Mouse (Mus musculus) kidney, adult 18-20 months (tissue): ENCODE data around the gene Ddb2.

Experiments
- DNase-seq: peaks from one replicate; pipeline ENCODE4 v3.0.0; 2021

Gene Ddb2

DNA sequence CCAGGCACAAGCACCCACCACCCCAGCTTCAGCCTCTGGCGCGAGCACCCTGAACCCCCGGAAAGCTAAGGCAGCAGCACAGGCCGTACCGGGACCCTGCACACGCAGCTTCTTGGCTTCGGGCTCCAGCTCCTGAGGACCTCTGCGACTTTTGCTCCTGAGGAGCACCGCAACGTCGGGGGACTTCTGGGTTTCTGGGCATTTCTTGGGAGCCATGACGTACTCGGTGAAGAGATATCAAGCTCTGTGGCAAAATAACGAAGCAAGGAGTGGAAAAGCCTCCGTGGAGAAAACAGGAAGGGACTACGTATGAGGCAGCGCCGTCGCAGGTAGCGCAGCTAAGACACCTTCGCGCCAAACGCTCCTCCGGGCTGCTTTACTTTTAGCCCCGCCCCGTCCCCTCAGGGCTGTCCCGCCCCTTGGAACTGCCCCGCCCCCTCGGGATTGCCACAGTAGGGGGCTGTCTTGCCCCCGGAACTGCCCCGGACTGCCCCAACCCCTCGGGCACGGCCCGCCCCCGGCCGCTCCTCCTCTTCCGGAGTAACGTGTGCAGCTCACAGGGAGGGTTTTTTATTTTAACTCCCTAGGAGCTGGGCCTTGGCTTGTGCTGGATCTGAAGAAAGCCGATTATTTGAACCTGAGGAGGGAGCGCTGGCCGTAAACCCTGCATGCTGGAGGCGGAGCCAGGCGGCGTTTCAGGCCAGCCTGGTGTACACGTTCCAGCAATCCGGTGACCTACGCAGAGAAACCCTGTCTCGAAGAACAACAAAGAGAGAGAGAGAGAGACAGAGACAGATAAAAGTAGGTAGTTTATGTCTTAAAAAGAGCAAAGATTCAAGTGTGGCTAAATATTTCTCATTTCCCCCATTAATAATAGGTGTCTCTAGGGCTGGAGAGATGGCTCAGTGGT lies at the start of gene Ddb2:
TSS of gene Ddb2 (minus strand) at position 382 of the 910 bp plus-strand sequence.
- DNase-seq: peak; percentile 86

DNA sequence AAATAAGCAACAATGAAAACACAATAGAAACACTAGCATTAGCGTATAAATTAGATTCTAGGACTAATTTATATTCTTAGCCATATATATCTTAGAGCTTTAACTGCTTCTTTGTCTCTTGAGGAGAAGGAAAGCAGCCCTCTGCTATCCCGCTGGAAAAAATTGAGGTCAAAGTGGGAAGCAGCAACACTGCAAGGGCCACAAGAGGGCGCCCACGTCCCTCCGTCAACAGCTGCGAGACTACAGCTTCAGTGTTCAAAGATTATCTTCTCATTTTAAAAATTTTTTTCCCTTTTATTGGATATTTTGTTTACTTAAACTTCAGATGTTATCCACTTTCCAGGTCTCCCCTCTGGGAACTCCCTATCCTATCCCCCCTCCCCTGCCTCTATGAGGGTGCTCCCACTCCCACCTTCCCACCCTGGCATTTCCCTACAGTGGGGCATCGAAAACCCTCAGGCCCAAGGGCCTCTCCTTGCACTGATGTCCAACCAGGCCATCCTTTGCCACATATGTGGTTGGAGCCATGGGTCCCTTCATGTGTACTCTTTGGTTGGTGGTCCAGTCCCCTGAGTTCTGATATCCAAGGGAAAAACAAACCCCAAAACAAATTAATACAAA lies 49.2 kb upstream of the Ddb2 start:
- DNase-seq: peak; percentile 80

DNA sequence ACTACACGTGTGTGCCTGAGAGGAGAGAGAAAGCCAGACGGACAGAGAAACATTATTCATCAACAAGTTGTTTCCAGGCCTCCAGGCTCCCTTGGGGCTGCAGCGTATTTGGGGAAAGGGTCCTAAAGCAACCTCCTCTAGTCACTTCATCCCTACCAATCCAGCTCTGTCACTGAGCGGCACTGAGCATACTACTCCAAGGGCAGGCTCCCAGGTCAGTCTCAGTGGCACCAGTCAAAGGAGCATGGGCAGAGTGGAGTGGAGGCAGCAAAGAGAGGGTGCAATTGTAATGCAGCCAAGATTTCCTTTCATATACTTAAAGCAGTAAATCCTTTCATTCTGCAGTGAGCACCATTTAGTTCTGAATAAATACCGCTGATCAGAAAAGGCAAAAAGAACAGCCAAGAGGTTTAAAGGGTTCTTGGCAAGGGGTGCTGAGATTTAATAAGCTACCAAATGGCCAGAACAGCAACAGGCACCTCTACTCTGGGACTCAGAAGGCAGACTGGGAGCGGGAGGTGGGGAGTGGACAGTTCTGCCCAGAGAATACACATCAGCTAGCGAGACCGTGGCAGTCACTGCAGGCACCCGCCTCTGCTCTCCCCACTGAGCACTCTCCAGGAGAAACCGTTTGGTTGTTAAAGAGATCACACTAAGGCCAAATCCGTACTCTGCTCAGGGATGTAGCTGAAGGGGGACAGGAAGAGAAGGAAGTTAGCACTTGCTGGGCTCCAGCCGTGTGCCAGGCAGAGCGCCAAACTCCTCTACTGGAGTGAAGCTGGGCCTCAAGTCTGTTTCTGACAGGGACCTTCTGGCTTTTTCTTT lies 47.8 kb upstream of the Ddb2 start:
- DNase-seq: no peak

DNA sequence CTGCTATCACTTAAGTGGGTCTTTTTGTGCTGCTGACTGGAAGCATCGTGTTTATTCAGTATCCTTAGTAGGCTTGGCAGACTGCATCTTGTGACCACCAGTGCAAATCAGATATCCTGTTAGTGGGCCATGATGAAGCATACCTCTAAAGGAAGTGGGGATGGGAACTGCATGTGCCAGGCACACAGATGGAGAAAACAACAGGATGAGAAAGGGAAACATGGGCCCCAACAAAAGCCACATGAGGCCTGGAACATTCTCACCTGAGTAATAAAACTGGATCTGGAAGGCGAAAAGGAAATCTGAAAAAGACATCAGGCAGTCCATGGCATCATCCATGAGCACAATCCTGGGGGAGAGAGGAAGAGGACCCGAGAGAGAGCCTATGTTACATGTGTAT lies 47.2 kb upstream of the Ddb2 start:
- DNase-seq: no peak

DNA sequence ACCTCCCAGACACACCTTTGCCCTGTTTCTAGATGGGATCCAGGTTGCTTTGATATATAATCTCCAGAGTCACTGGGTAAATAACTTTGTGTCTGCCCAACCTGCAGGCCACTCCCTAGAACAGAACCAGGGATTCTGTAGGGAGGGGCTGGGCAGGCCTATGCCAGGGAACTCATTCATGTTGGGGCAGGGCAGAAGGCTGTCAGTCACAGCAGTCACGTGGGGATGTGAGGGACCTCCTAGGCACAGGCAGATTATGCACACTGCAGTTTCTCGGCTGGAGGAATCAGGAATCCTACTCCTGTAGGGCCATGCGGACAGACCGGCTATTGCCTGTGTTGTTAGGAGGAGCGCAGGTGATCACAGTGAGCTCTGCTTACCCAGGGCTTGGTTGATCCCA lies 44.6 kb upstream of the Ddb2 start:
- peak; percentile 10 for DNase-seq

DNA sequence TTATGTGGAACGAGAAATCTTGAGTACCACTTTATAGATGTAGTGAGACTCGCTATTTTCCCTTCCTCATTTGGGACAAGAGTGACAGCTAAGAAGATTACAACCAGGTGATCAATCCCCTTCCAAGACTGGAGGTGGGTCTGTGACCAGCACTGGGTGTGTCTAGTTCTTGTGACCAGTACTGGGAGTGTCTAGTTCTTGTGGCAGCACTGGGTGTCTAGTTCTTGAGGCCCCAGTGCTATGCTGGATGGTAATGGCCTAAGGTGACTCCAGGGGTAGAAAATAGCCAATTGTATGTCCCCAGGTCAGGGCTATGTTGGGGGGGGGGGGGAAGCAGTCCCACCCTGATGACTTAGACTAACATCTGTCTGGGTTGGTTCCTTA lies 42.6 kb upstream of the Ddb2 start:
- DNase-seq: no peak

DNA sequence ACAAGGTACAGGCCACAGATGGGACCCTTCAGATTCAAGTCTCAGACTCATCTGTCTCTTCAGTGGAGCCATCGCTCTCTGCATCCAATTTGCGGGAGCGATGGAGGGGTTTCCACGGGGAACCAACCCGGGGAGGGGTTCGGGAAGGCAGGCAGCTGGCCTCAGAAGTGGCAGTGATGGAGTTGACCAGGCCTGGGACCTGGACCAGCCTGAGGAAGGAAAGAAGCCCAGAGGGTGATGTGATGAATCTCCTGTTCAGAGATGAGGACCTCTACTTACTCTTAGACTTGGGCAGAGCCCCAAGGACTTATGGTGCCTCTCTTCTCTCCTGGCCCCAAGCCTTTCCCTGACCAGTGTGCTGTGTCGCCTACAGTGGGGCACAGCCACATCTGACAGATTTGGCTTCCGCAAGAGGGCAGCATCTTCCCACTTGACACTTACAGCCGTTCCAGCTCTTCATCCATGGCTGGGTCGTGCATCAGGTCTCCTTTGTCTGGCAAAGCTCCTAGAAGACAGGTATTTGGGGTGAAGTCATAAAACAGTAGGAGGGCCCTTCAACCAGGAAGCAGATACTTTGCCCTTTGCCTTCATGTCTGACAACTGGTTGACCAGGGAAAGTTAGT lies 42.1 kb upstream of the Ddb2 start:
- peak; percentile 59 for DNase-seq

DNA sequence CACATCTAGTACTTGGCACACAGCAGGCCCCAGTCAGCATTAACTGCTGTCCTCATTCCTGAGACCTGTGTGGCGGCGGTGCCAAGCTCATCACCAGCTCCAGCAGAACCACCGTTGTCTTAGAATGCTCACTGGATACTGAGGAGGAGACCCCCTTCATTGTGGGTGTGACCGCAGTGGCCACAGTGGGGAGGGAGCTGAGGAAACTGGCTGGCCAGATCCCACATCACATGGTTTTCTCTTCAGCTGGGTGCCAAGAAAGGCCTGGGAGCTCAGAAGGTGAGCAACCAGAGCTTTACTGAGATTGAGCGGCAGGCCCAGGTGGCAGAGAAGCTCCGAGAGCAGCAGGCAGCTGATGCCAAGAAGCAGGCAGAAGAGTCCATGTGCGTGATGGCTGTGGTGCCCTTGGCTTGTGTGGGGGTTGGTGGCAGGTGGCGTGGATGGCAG lies 32.9 kb upstream of the Ddb2 start:
- DNase-seq: no peak

DNA sequence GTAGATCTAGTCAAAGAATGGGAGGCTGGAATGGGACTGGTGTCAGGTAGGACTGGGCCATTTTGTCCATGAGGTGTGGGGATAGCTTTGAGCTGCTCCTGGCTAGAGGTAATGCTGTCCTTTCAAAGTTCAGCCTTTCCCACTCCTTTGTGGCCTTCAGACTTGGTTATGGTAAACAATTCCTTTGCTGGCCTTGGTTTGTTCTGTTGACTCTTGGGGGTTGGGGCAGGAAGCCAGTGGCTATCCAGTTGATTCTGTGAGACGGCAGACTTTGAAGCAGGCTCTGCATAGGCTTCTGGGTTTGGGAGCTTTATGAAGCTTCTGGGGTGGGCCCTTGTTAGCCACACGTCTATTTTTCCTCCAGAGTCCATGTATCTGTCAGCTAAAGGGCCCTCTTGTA lies 31.9 kb upstream of the Ddb2 start:
- no peak for DNase-seq

DNA sequence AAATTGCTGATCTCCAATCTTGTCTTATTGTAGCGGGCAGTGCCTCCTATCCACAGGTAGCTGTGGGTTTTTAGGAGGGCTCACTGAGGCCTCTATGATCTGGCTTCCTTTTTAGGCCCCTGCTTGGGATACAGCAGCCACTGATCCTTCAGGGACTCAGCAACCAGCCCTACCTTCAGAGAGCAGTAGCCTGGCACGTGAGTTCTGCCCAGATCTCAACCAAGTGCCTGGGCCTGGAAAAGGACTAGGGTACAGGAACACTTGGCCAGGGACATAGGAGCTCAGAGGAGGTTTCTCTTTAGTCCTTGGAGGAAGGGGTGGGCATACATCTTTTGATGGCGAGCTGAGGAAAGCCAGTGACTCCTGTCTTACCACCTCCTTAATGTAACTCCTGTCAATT lies 31.3 kb upstream of the Ddb2 start:
- DNase-seq: no peak

DNA sequence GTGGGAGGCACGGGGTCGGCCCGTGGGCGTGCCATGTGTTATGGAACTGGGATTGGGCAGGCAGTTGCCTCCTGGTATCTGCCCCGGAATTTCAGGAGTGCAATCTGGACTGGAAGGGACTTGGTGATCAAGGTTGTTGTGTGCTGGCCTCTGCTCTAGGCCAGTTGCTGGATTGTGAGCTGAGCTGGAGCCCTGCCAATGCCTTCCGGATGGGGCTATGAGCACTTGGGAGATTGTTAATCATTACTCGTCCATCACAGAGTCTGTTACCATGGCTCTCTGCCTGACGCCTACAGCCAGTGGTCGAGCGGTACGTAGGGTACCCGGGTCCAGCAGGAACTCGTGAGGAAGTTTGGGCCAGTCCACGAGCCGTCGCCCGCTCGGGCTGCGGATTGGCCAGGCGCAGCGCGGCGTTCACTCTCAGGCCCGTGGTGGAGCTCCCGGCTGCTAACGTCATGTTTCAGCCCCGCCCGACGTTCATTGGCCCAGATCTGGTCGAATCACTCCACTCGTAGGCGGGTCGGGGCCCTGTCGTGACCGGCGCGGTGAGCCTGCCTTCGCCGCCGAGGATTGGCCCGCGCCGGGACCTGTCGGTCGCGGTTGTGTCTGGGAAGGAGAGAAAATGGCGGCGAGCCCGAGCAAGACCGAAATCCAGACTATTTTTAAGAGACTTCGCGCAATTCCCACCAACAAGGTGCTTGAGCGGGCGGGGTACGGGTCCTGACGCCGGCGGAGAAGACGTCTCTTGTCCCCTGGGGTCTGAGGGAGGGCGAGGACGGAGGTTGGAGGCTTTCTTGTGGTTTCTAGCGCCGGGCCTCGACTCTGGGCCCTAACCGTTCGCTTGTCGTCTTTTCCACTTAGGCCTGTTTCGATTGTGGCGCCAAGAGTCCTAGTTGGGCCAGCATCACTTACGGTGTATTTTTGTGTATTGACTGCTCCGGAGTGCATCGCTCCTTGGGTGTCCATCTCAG lies 28.2 kb upstream of the Ddb2 start, which contains the start of gene Arfgap2:
TSS of gene Arfgap2 (plus strand) at position 264 of the 971 bp plus-strand sequence.
- peak; percentile 99 for DNase-seq

DNA sequence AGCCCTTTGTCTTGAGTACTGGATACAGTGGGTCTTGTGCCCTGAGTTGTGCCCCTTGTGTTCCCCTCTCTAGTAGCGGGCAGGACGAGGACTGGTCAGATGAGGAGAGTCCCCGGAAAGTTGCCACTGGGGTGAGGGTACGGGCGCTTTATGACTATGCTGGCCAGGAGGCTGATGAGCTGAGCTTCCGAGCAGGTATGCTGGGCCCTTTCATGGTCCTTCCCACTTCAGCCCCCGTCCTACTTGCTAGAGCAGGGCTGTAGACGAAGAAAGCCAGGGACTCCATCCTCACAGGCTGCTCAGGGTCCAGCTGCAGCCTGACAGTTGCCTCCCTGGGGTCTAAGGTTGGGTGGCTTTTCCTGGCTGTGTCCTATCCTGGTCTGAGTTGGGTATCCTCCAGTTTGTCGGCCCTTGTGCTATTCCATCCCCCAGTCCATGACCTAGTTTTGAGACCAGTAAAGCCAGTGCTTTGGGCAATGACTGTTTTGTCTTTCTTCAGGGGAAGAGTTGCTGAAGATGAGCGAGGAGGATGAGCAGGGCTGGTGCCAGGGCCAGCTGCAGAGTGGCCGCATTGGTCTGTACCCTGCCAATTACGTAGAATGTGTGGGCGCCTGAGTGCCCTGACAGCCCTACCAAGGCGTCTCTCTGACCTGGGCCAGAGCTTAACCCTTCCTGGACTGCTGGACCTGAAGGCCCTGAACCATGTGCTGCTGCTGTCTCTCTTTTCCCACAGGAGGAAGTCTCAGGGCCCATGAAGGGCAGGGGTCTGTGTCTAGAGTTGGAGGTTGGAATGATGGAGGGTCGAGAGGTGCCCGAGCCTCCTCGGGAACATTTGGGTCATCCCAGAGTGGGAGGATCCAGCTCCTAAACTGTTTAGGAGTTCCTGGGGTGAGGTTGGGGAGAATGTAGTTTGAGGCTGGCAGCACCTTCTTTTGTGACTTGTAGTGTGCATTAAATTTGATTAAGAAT lies 27.2 kb upstream of the Ddb2 start:
- peak; percentile 19 for DNase-seq

DNA sequence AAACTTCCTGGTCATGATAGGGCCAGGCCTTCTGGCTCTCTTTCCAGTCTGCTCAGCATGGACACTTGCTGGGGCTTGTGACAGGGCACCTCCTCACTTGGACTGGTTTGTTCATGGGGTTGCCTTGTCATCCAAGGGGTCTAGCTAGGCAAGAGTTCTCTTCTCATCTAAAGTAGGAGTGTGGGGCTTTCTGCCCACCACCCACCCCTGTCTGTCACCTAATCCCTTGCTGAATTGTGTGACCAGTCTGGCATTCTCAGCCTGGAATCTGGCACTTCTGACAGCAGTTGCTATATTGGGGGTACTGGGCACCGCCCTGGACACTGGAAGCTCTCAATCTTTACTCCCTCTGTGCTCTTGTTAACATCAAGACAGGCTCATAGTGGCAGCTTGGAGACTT lies 22.7 kb upstream of the Ddb2 start:
- DNase-seq: no peak

DNA sequence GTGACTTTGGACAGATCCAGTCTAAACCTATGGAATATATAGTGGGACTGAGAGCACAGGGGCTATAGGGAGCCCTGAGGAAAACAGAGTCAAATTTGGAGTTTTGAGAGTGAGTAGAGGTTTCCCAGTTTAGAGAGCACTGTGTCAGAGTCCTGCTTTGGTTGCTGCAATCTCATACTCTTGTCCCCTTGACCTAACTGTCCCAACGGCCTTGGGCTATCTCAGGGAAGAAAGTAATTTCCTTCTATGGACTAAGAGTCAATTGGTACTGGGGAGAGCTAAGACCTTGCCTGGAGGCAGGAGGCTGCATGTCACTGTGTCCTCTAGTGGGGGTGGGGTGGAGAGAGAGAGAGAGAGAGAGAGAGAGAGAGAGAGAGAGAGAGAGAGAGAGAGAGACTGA lies 22.0 kb upstream of the Ddb2 start:
- DNase-seq: no peak

DNA sequence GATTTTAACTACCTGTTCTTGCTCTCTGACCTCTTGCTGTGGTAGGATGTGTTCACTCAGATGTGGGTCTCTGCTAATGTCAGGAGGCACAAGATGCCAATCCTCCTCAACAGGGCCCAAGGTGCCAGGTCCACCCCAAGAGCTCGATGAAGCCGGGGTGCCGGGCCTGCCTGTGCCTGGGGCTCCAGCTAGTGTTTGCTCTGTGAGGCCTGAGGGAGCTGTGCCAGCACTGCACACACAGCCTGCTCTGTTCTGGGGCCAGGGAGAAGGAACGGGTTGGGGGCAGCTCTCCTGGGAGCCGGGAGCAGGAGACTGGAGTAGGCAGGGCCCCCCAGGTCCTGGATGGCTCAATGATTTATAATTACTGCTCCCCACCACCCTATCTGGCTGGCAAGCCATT lies 21.3 kb upstream of the Ddb2 start:
- no peak for DNase-seq

DNA sequence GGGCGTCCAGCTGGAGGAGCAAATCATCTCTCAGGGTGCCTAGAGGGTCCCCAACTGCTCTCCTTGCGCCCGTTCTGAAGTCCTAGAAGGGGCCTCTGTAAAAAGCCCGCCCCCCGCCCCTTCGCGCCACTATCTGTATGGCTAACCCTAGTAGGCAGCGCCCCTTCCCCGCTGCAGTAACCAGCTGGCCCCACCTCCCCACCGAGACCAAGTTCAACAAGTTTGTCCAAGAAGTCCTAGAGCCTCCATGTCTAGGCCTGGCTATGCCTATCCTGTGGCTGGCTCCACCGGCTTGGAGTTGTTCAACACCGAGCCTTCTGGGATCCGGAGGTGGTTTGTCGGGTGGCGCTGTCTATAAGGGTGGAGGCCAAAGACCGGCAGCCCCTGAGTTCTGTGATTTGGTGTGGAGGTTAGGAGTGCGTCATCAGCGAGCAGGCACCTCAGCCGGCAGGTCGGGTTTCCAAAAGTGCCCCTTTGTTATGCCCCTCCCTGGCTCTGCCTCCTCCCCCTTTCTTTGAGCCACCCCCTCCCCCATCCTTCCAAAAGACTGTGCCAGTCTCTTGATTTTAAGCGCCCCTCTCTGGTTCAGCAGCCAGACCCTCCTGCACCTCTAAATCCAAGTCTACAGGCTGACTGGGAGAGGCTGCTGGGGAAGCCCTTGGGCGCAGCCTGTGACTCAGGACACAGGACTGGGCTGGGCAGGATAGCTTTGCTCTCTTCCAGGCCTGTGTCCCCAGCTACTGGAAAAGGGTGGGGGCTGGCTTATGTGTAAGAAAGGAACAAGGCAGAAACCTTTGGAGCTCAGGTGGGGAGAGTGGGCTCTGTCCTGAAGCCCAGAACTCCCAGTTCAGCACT lies 20.6 kb upstream of the Ddb2 start:
- DNase-seq: peak; percentile 55

DNA sequence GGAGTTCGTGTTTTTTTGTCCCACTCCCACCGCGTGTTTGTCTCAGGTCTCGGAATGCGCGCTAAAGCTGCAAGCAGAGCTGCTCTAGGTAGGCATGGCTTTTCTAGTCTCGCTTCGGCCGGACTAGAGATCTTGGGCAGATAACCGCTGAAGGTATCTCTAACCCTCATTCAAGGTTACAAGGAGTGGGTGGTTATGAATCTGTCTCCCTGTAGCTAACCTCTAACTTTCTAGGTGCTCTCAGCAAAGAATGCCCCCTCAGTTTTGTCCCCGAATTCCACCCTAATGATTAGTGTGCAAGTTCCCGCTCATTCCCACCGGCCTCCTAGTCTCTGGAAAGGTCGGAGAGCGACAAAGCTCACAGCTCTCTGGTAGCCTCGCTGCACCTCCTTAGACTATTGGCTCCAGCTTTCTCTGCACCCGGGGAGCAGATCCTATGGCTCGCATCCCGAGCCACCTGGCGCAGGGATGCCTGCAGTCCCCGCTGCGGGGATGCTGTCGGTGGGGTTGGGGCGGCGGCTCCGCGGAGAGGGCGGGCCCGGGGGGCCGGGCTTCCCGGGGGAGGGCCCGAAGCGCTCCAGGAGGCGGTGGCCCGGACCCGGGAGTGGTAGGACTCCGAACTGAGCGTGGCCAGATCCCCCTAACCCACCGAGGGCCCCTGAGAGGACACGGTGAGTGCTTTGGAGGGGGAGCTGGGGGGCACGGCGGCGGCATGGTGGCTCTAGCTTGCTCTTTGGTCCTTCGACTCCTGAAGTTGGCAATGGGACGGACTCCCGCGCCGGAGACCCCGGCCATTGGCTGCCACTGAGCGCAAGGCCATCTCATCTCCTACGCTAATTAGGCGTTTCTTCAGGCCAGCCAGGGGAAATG lies 19.7 kb upstream of the Ddb2 start:
- peak; percentile 79 for DNase-seq

DNA sequence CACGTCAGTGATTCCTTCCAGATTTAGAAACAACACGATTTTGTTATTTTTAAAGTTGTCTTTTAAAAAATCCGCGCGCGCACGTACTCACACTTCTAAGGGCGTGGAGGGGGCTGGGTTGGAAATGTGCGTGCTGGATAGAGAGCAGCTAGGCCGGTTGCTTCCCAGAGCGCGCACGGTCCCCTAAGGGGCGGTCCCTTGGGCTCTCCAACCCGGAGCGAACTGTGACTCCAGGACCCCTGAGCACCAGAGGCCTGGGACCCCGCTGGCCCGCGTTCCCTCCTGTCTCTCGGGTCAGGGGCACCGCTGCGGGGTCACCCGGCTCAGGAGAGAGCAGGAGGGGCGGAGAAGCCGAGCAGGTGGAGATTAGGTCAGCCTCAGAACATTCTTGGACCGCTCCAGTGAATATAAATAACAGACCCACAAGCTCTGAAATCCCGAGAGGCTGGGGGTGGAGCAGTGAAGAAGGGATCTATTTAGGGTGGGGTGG lies 18.9 kb upstream of the Ddb2 start, which contains the start of gene Pacsin3:
TSS of gene Pacsin3 (plus strand) at position 294 of the 490 bp plus-strand sequence.
- DNase-seq: peak; percentile 50
